Mouse (Mus musculus) megakaryocyte, embryonic 14.5 days (primary cell): ENCODE measurements around the gene Atf7.

Experiments used
- FLI1 ChIP-seq: IDR thresholded peaks from 2 replicates; pipeline ENCODE4 v1.6.1; 2012; ENCODE audit warnings: low read length, inconsistent platforms, mixed read lengths
- GATA1 ChIP-seq: IDR thresholded peaks from 3 replicates; pipeline ENCODE4 v1.6.1; 2012; ENCODE audit warnings: mixed read lengths, low read length, inconsistent platforms, borderline replicate concordance

DNA sequence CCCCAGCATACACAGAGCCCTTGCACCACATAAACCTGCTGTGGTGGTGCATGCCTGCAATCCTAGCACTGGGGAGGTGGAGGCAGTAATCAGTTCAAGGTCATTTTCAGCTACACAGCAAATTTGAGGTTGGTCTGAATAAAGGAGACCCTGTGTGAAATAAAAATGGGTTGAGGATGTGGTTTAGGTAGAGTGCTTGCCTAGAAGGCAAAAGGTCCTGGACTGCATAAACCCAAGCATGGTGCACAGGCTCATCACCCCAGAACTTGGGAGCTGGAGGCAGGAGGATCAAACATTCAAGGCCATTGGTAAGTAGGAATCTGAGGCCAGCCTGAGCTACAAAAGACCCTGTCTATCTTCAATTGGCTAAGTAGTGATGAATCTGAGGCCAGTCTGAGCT is 117.7 kb downstream of the Atf7 start:
- TF ChIP-seq GATA1 = no peak
- no peak for TF ChIP-seq FLI1
